Mouse (Mus musculus) lung, postnatal 0 days (tissue): ENCODE measurements at regions not wholly inside any gene's neighbourhood (a gene's known extent, or its start where the extent isn't known, plus 50 kb on each side); places are given as distances from the start of the nearest gene placed in this dataset.

Source experiments
- CTCF ChIP-seq: IDR thresholded peaks from 2 replicates; pipeline ENCODE4 v1.5.1; 2016; ENCODE audit warnings: antibody characterized with exemption, mild to moderate bottlenecking
- EP300 ChIP-seq: IDR thresholded peaks from 2 replicates; pipeline ENCODE4 v1.6.1; 2016; ENCODE audit warnings: antibody characterized with exemption, mild to moderate bottlenecking, control low read depth

DNA sequence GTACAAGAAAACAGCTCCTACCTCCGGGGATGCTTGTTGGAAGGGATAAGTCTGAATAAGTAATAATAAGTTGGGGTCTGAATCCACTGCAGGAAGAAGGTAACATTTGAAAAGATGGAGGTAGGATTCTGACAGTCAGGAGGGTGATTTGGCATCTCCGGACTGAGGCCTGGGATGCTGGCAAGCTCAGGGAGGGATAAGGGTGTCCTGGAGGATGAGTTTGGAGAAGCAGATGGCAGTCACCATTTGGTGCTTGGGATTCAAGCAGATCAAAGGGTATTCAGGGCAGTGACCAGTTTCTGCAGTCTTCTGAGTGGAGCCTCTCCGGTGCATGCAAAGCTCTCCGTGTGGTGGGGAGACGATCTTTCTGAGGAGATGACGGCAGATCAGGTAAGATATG, 62.9 kb upstream of the Gm2310 start:
- TF ChIP-seq CTCF (no peak), EP300 (no peak)
